Mouse (Mus musculus) duodenum, adult 2 months (tissue): Measurements from ENCODE around the gene Naalad2. TPM values are rescaled to one million over a fixed set of nuclear protein-coding genes. Genes with fewer than 3 reads are reported as not detected.

Source experiments
- polyA plus RNA-seq: library from polyadenylated mRNA; depleted of rRNA; stranded (reverse); fragments of >200 nt; gene quantifications from 2 replicates; pipeline ENCODE4 v1.2.3, GENCODE M21; 2012; ENCODE audit warnings: low replicate concordance; rRNA removed

Gene Naalad2
- polyA plus RNA-seq = not detected in 2 replicates

GRCm38 (mm10) chr9:18402895-18403294 lies at the start of gene Naalad2:
Gene Naalad2, minus strand, starts transcription at chr9:18402995.

GRCm38 (mm10) chr9:18430354-18430753 lies 27.6 kb upstream of the Naalad2 start, which contains the start of gene Mbd3l2:
Gene Mbd3l2, plus strand, starts transcription at chr9:18430654.

GRCm38 (mm10) chr9:18404118-18404517 lies 1.3 kb upstream of the Naalad2 start, which contains the start of gene Ubtfl1:
Gene Ubtfl1, plus strand, starts transcription at chr9:18404418.

GRCm38 (mm10) chr9:18291571-18292429 lies 111.0 kb downstream of the Naalad2 start, which contains the start of gene Chordc1:
Gene Chordc1, plus strand, starts transcription at chr9:18292125.

Other genes starting within 250 kb of the Naalad2 start
- 4.4 and 23.7 TPM in 2 replicates for gene Chordc1, start 110.9 kb downstream of the Naalad2 start, polyA plus RNA-seq
- gene Ubtfl1, start 1.4 kb upstream of the Naalad2 start, polyA plus RNA-seq = not detected in 2 replicates
- gene Mbd3l2, start 27.7 kb upstream of the Naalad2 start, polyA plus RNA-seq = not detected in 2 replicates
- gene Zfp558, start 75.3 kb upstream of the Naalad2 start, polyA plus RNA-seq = not detected in 2 replicates
- not detected in 2 replicates for gene Mbd3l1, start 75.4 kb upstream of the Naalad2 start, polyA plus RNA-seq